Mouse (Mus musculus) Muller cell, postnatal 12 days (primary cell): ENCODE measurements around the gene Gm5142.
A peak's percentile ranks its signal among the peaks of the same experiment; 100 is the strongest.

Experiments used
- DNase-seq: peaks from one replicate; pipeline ENCODE4 v3.0.0-alpha.2; 2015; ENCODE audit errors: inconsistent ontology term

Gm5142 gene

DNA sequence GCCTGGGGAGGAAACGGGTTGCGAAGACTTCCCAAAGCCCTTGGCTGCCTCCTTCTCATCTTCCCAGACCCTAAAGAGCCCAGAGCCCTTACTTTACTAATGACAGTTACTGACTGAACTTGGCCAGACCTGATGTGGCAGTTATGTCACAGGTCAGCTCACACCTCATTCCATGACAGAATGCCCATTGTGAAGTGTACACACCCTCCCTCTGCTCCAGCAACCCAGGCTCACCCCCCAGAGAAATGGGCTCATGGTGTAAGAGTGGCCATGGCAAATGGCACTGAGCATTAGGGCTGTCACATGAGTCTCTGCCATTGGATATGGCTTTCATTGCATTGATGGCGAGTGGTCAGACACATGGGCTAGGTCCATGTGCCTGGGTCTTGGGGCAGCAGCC, at the start of gene Gm5142:
Gene Gm5142, minus strand, starts transcription at position 101 of the 400 bp plus-strand sequence.
- no peak for DNase-seq

- no peak for DNase-seq
Observed at GRCm38 (mm10) chr14:59226240-59226639, 47.7 kb upstream of the Gm5142 start.

DNA sequence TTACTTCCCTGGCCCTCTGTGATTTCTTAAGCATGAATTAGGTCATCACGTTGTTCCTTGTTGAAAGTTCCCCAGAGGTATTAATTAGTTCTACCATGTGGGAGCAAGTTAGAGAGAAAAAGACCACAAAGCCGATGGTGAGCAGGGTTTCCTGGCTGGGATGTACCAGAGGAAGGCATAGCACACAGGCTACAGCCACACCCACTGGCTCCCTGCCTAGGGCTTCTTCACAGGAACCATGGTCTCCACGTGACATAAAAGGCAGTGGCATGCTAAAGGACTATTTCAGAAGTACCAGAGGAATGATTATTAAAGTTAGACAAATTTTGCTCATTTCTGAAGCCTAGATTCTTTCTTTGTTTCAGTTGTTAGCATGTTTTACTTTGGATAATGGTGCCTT, 40.7 kb upstream of the Gm5142 start:
- DNase-seq, result no peak

DNA sequence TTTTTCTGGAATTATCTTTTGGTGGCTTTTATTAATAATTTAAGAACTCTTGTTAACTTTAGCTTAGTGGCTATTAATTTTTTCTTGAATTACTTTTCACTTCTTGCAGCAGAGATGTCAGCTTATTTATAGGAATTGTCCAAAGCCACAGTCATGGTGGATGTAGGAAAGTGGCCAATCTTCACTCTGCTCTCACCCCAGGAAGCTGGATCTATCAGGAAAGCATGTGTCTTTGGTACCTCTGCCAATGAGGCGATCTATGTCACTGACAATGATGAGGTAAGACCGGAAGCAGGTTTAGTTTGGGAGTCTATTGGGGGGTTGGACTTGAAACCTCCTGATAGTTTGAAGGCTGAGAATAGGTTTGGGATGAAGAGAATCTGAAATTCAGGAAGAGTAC, 31.3 kb upstream of the Gm5142 start:
- no peak for DNase-seq

DNA sequence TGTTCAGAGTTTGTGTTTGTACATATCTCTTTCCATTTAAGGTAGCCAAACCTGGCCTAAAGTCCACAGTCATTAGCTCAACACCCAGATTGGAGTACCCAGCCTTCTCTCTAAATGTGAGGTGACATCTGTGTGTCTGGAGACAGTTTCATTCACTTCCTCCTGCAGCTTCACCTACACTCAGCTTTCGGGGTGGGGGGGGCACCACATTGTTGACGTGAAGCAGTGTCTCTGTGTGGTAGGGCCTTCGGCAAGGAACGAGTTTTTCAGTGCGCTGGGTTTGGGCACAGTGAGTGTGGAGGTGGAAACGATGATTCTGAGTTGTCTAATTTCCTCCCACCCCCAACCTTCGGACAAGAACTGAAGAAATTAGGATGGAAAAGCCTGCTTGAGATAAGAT, 30.5 kb upstream of the Gm5142 start:
- no peak for DNase-seq

- no peak for DNase-seq
Observed at GRCm38 (mm10) chr14:59205976-59206583, 27.5 kb upstream of the Gm5142 start.

- DNase-seq, result no peak
Observed at GRCm38 (mm10) chr14:59205461-59205860, 26.9 kb upstream of the Gm5142 start.

DNA sequence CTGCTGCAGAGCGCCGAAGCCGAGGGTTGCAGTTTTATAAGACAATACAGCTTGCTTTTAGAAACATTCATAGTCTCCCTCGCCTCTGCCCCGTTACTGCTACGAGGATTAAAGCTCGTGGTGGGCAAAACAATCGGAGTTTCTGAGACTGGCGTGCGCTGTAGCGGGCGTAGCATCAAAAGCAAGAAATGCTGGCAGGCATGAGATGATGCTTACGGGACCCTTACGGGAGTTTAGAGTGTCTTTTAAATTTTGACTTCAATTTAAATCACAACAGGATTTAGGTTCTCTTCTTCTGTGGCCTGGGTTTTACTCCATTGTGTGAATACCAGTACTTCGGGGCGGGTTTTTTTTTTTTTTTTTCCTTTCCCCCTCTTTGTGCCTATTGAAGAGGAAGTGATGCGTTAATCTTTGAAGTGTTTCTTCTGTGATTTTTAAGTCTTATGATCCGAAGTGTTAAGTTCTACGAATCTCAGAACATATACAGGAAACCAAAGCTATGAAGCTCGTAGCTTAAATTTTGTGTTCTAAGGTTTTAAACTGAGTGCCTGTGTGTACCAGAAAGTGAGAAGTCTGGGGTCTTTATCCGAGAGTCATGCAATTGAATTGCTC, 23.2 kb upstream of the Gm5142 start:
- DNase-seq, result peak; percentile 14

GRCm38 (mm10) chr14:59200711-59201603, 22.4 kb upstream of the Gm5142 start, which contains the start of gene Rcbtb1:
TSS of gene Rcbtb1 (plus strand) at chr14:59201209.
- DNase-seq, result peak; percentile 95

- no peak for DNase-seq
Observed at GRCm38 (mm10) chr14:59186121-59186520, 7.6 kb upstream of the Gm5142 start.

GRCm38 (mm10) chr14:59185514-59185913, 7.0 kb upstream of the Gm5142 start:
- DNase-seq, result no peak

- no peak for DNase-seq
Observed at GRCm38 (mm10) chr14:59182732-59183131, 4.2 kb upstream of the Gm5142 start.

DNA sequence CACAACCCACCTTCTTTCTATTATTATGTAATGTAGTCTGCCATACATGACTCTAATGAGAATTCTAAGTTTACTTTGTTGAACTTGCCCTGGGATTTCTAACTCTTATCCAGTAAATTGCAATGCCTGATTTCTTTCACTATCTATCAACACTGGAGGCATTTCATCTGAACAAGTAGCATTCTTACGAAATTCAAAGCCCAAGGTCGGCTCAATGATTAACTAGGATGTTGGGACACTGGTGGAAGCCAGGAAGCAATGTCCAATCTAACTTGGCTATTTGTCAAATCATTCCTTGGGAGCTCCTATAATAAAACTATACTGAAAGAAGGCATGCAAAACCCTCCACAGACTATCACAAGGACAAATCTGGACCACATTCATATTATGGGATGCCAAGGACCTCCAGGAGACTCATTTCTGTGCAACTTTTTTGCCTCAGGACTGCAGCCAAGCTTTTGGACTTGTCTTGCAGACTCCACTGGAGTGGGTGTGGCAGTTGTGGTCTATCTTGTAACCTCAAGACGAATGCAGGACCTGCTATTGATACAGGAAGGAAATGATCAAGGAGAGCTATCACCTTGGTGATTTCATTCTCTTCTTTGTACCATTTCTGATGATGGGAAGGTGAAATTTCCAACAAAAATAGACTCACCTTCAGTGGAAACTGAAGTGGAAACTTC, 21.4 kb downstream of the Gm5142 start:
- no peak for DNase-seq

DNA sequence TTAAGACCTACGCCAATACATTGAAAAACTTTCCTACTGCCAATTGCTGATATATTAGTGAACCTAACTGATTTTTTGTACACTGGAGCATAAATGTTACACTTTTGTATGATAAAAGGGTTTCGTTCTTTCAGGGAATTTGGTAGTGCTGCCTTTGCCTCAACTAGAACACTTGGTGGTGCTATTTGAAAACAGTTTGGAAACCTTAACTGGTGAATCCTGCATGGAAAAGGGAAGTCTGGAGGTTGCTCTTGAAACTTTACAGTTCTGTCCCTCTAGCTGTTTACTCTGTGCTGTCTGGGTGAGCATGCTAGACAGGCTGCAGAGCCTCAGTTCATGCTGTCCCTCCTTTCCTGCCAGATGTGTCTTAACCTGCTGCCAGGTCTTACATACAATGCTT, 23.0 kb downstream of the Gm5142 start:
- peak; percentile 6 for DNase-seq

DNA sequence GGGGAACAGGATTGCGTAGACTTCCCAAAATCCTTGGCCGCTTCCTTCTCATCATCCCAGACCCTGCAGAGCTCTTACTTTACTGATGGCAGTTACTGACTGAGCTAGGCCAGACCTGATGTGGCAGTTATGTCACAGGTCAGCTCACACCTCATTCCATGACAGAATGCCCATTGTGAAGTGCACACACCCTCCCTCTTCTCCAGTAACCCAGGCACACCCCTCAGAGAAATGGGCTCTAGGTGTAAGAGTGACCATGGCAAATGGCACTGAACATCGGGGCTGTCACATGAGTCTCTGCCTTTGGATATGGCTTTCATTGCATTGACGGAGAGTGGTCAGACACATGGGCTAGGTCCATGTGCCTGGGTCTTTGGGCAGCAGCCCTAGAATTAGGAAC, 35.8 kb downstream of the Gm5142 start, which contains the start of gene 1700129C05Rik:
Gene 1700129C05Rik, minus strand, starts transcription at position 101 of the 400 bp plus-strand sequence.
- no peak for DNase-seq

GRCm38 (mm10) chr14:59114281-59114680, 64.3 kb downstream of the Gm5142 start:
- DNase-seq, result peak; percentile 25
